Mouse (Mus musculus) kidney, embryonic 16.5 days (tissue): ENCODE data around the gene Sema3f. TPM values are rescaled to one million over a fixed set of nuclear protein-coding genes. Genes with fewer than 3 reads are reported as not detected.
A peak's percentile ranks its signal among the peaks of the same experiment; 100 is the strongest.

ENCODE experiments used
- ATAC-seq: fragments of 200-750 bp; cut with Nextera tagmentation; 2 replicates; pipeline ENCODE4 v1.8.0; 2017; ENCODE audit warnings: moderate TSS enrichment; ENCODE audit not compliant: low FRiP score, low TSS enrichment
- H3K27ac ChIP-seq: fragments of 300-500 bp; sonication (generic); 2 replicates; pipeline ENCODE4 v1.5.1; 2014; ENCODE audit warnings: low read length
- H3K27me3 ChIP-seq: fragments of 300-500 bp; sonication (generic); 2 replicates; pipeline ENCODE4 v1.6.1; 2014; ENCODE audit warnings: low read length, control low read depth, mixed read lengths; ENCODE audit not compliant: insufficient read depth
- H3K36me3 ChIP-seq: fragments of 300-500 bp; sonication (generic); 2 replicates; pipeline ENCODE4 v1.6.1; 2014; ENCODE audit warnings: low read length, control low read depth, mixed read lengths; ENCODE audit not compliant: insufficient read depth
- H3K4me1 ChIP-seq: fragments of 300-500 bp; sonication (generic); 2 replicates; pipeline ENCODE4 v1.6.1; 2014; ENCODE audit warnings: low read length, control low read depth, mixed read lengths; ENCODE audit not compliant: insufficient read depth
- H3K4me2 ChIP-seq: fragments of 300-500 bp; sonication (generic); replicated peaks from 2 replicates; pipeline ENCODE4 v1.6.1; 2014; ENCODE audit warnings: low read depth, low read length
- H3K4me3 ChIP-seq: fragments of 300-500 bp; sonication (generic); 2 replicates; pipeline ENCODE4 v1.5.1; 2014; ENCODE audit warnings: mild to moderate bottlenecking, low read length
- H3K9ac ChIP-seq: fragments of 300-500 bp; sonication (generic); replicated peaks from 2 replicates; pipeline ENCODE4 v1.6.1; 2014; ENCODE audit warnings: low read length
- H3K9me3 ChIP-seq: fragments of 300-500 bp; sonication (generic); 2 replicates; pipeline ENCODE4 v1.6.1; 2016; ENCODE audit warnings: low read length, control low read depth
- WGBS: fragments of 180-500 bp; shearing (Covaris S2); extraction: QIAGEN DNeasy Blood & Tissue Kit; methylation state at CpG from one replicate; pipeline ENCODE4 v1.1.7; 2014; 5-methylcytosine and 5-hydroxymethylcytosine counted together
- polyA plus RNA-seq: library from polyadenylated mRNA; unstranded; fragments of >200 nt; fragmentation: Nextera tagmentation; extraction: Ambion mirVana; gene quantifications from 2 replicates; pipeline ENCODE4 v1.2.1, GENCODE M21; 2015

Sema3f gene
- polyA plus RNA-seq, 1 experiment from 2014 or later = 20.9 TPM

GRCm38 (mm10) chr9:107702606-107703185 is 7.6 kb downstream of the Sema3f start:
- Histone ChIP-seq H3K36me3 (0 out of 2 replicates have a peak, but pooled peaks cover 10% of the 10 kb centered on the region), H3K4me3 (no peak overlapping the region; the same call in 1 of the 2 replicates), H3K4me2 (peak overlapping the region; percentile 2; the same call in 1 of the 2 replicates), H3K27me3 (no peaks in the 10 kb centered on the region), H3K27ac (peak overlapping the region; percentile 63), H3K9ac (peak overlapping the region; percentile 47), H3K9me3 (no peaks in the 10 kb centered on the region), H3K4me1 (peaks cover 100% of the 10 kb centered on the region)
- ATAC-seq = no peak
- WGBS = 57% methylated on average over 3 of the region's 3 CpGs

GRCm38 (mm10) chr9:107701594-107701993 is 8.7 kb downstream of the Sema3f start:
- H3K27ac ChIP-seq = peak overlapping the region; percentile 91
- 0 out of 2 replicates have a peak, but pooled peaks cover 10% of the 10 kb centered on the region for H3K36me3 ChIP-seq
- no peak overlapping the region; the same call in 1 of the 2 replicates for H3K9ac ChIP-seq
- no peaks in the 10 kb centered on the region for H3K27me3 ChIP-seq
- WGBS = 9% methylated on average over 12 of the region's 12 CpGs
- H3K9me3 ChIP-seq = no peaks in the 10 kb centered on the region
- no peak overlapping the region for H3K4me3 ChIP-seq
- no peak overlapping the region for H3K4me2 ChIP-seq
- H3K4me1 ChIP-seq = peaks cover 100% of the 10 kb centered on the region
- no peak for ATAC-seq

- WGBS = 24% methylated on average over 6 of the region's 6 CpGs
- 0 out of 2 replicates have a peak, but pooled peaks cover 10% of the 10 kb centered on the region for H3K36me3 ChIP-seq
- peak overlapping the region; percentile 91 for H3K27ac ChIP-seq
- H3K27me3 ChIP-seq = no peaks in the 10 kb centered on the region
- H3K4me2 ChIP-seq = peak overlapping the region; percentile 53
- peak overlapping the region; percentile 45; the same call in 1 of the 2 replicates for H3K9ac ChIP-seq
- peaks cover 100% of the 10 kb centered on the region for H3K4me1 ChIP-seq
- no peak for ATAC-seq
- no peaks in the 10 kb centered on the region for H3K9me3 ChIP-seq
- no peak overlapping the region for H3K4me3 ChIP-seq
Observed at GRCm38 (mm10) chr9:107700114-107700571, 10.1 kb downstream of the Sema3f start.

GRCm38 (mm10) chr9:107699376-107699980 is 10.8 kb downstream of the Sema3f start:
- peak; percentile 49 for ATAC-seq
- H3K27me3 ChIP-seq = no peaks in the 10 kb centered on the region
- peak overlapping the region; percentile 45; the same call in 1 of the 2 replicates for H3K9ac ChIP-seq
- H3K4me3 ChIP-seq = peak overlapping the region; percentile 29
- peak overlapping the region; percentile 91 for H3K27ac ChIP-seq
- 0 out of 2 replicates have a peak, but pooled peaks cover 9% of the 10 kb centered on the region for H3K36me3 ChIP-seq
- H3K4me2 ChIP-seq = peak overlapping the region; percentile 53
- 3% methylated on average over 9 of the region's 9 CpGs for WGBS
- peaks cover 100% of the 10 kb centered on the region for H3K4me1 ChIP-seq
- H3K9me3 ChIP-seq = no peaks in the 10 kb centered on the region

GRCm38 (mm10) chr9:107698611-107699190 is 11.6 kb downstream of the Sema3f start:
- Histone ChIP-seq H3K27ac (peak overlapping the region; percentile 91), H3K9ac (peak overlapping the region; percentile 52), H3K4me2 (peak overlapping the region; percentile 53), H3K36me3 (0 out of 2 replicates have a peak, but pooled peaks cover 1% of the 10 kb centered on the region), H3K9me3 (no peaks in the 10 kb centered on the region), H3K4me3 (peak overlapping the region; percentile 29), H3K27me3 (no peaks in the 10 kb centered on the region), H3K4me1 (peaks cover 93% of the 10 kb centered on the region)
- WGBS = 8% methylated on average over 14 of the region's 14 CpGs
- ATAC-seq = peak; percentile 64

GRCm38 (mm10) chr9:107697811-107698521 is 12.3 kb downstream of the Sema3f start:
- peak; percentile 1; the same call in 1 of the 2 replicates for ATAC-seq
- whole genome bisulfite sequencing = 12% methylated on average over 14 of the region's 14 CpGs
- H3K27me3 ChIP-seq = no peaks in the 10 kb centered on the region
- H3K27ac ChIP-seq = peak overlapping the region; percentile 91
- peak overlapping the region; percentile 52 for H3K9ac ChIP-seq
- no peaks in the 10 kb centered on the region for H3K9me3 ChIP-seq
- H3K36me3 ChIP-seq = no peaks in the 10 kb centered on the region
- peaks cover 93% of the 10 kb centered on the region for H3K4me1 ChIP-seq
- peak overlapping the region; percentile 29 for H3K4me3 ChIP-seq
- peak overlapping the region; percentile 53 for H3K4me2 ChIP-seq

GRCm38 (mm10) chr9:107696845-107697610 is 13.2 kb downstream of the Sema3f start:
- Histone ChIP-seq H3K4me3 (no peak overlapping the region), H3K9me3 (no peaks in the 10 kb centered on the region), H3K4me2 (no peak overlapping the region), H3K4me1 (peaks cover 84% of the 10 kb centered on the region), H3K27ac (peak overlapping the region; percentile 91), H3K36me3 (peaks cover 4% of the 10 kb centered on the region), H3K9ac (peak overlapping the region; percentile 52; the same call in 1 of the 2 replicates), H3K27me3 (no peaks in the 10 kb centered on the region)
- WGBS = 53% methylated on average over 9 of the region's 9 CpGs
- ATAC-seq = no peak

GRCm38 (mm10) chr9:107696106-107696479 is 14.2 kb downstream of the Sema3f start:
- Histone ChIP-seq H3K27me3 (no peaks in the 10 kb centered on the region), H3K27ac (peak overlapping the region; percentile 91), H3K4me3 (no peak overlapping the region), H3K4me1 (peaks cover 74% of the 10 kb centered on the region), H3K9ac (no peak overlapping the region), H3K9me3 (no peaks in the 10 kb centered on the region), H3K4me2 (no peak overlapping the region), H3K36me3 (peaks cover 13% of the 10 kb centered on the region)
- no peak for ATAC-seq
- WGBS = 35% methylated on average over 6 of the region's 6 CpGs
